Mouse (Mus musculus): Measurements from ENCODE around the gene Zfp575. TPM values are rescaled to one million over a fixed set of nuclear protein-coding genes. Genes with fewer than 3 reads are reported as not detected.

Zfp575 gene
- polyA plus RNA-seq (2015; fragmentation: Nextera tagmentation; extraction: Ambion mirVana): 2.2 and 2.3 TPM in 2 replicates

GRCm38 (mm10) chr7:24587330-24588105, at the start of gene Zfp575, which contains the start of gene Ethe1:
TSS of gene Zfp575 (minus strand) at chr7:24587641.
TSS of gene Ethe1 (plus strand) at chr7:24587543.
- H3K4me1 ChIP-seq (replicated peaks; ENCODE audit: control insufficient read depth, insufficient read depth, low read length): peaks cover 13% of the 10 kb centered on the region
- H3K27me3 ChIP-seq (ENCODE audit: control insufficient read depth, insufficient read depth, low read depth, low read length): peaks cover 22% of the 10 kb centered on the region
- ATAC-seq (ENCODE audit: low read depth): peak; percentile 66
- peak within 1 kb of the TSS; percentile 74 for H3K9ac ChIP-seq (ENCODE audit: low read length)
- no peaks in the 10 kb centered on the region for H3K36me3 ChIP-seq (ENCODE audit: control insufficient read depth, insufficient read depth, low read length)
- H3K9me3 ChIP-seq (ENCODE audit: control insufficient read depth, low read length): no peaks in the 10 kb centered on the region
- peak within 1 kb of the TSS; percentile 88 for H3K4me2 ChIP-seq (ENCODE audit: low read depth, low read length)
- 6% methylated on average over 30 of the region's 30 CpGs for WGBS
- peak within 1 kb of the TSS; percentile 31; the same call in 1 of the 2 replicates for H3K27ac ChIP-seq (ENCODE audit: low read length)
- peak within 1 kb of the TSS; percentile 60 for H3K4me3 ChIP-seq (ENCODE audit: low read length)

- H3K27me3 ChIP-seq (ENCODE audit: control insufficient read depth, insufficient read depth, low read depth, low read length): peaks cover 48% of the 10 kb centered on the region
- no peak overlapping the region for H3K27ac ChIP-seq (ENCODE audit: low read length)
- no peaks in the 10 kb centered on the region for H3K9me3 ChIP-seq (ENCODE audit: control insufficient read depth, low read length)
- peaks cover 2% of the 10 kb centered on the region; the same call in 1 of the 2 replicates for H3K4me1 ChIP-seq (replicated peaks; ENCODE audit: control insufficient read depth, insufficient read depth, low read length)
- no peak overlapping the region for H3K4me3 ChIP-seq (ENCODE audit: low read length)
- H3K4me2 ChIP-seq (ENCODE audit: low read depth, low read length): no peak overlapping the region
- ATAC-seq (ENCODE audit: low read depth): no peak
- H3K9ac ChIP-seq (ENCODE audit: low read length): no peak overlapping the region
- WGBS: 5% methylated on average over 18 of the region's 18 CpGs
- no peaks in the 10 kb centered on the region for H3K36me3 ChIP-seq (ENCODE audit: control insufficient read depth, insufficient read depth, low read length)
Measured at GRCm38 (mm10) chr7:24637046-24637445, 49.6 kb upstream of the Zfp575 start.

- Histone ChIP-seq H3K4me3 (ENCODE audit: low read length) (no peak within 1 kb of the TSS), H3K9me3 (ENCODE audit: control insufficient read depth, low read length) (no peaks in the 10 kb centered on the region), H3K4me2 (ENCODE audit: low read depth, low read length) (no peak within 1 kb of the TSS), H3K9ac (ENCODE audit: low read length) (no peak within 1 kb of the TSS), H3K36me3 (ENCODE audit: control insufficient read depth, insufficient read depth, low read length) (no peaks in the 10 kb centered on the region), H3K27me3 (ENCODE audit: control insufficient read depth, insufficient read depth, low read depth, low read length) (peaks cover 48% of the 10 kb centered on the region), H3K27ac (ENCODE audit: low read length) (no peak within 1 kb of the TSS), H3K4me1 (replicated peaks; ENCODE audit: control insufficient read depth, insufficient read depth, low read length) (peaks cover 2% of the 10 kb centered on the region; the same call in 1 of the 2 replicates)
- 0 out of 2 replicates have a peak, but pooled peaks have one; percentile 3 for ATAC-seq (ENCODE audit: low read depth)
- WGBS: 23% methylated on average over 15 of the region's 15 CpGs
Measured at GRCm38 (mm10) chr7:24636264-24636663, 48.8 kb upstream of the Zfp575 start, which contains the start of gene Lypd3. TSS of gene Lypd3 (plus strand) at chr7:24636550.

- Histone ChIP-seq H3K4me2 (ENCODE audit: low read depth, low read length) (no peak overlapping the region), H3K4me1 (replicated peaks; ENCODE audit: control insufficient read depth, insufficient read depth, low read length) (no peaks in the 10 kb centered on the region; the same call in 1 of the 2 replicates), H3K9me3 (ENCODE audit: control insufficient read depth, low read length) (no peaks in the 10 kb centered on the region), H3K27ac (ENCODE audit: low read length) (no peak overlapping the region), H3K36me3 (ENCODE audit: control insufficient read depth, insufficient read depth, low read length) (no peaks in the 10 kb centered on the region), H3K4me3 (ENCODE audit: low read length) (no peak overlapping the region), H3K27me3 (ENCODE audit: control insufficient read depth, insufficient read depth, low read depth, low read length) (no peaks in the 10 kb centered on the region), H3K9ac (ENCODE audit: low read length) (no peak overlapping the region)
- 73% methylated on average over 10 of the region's 10 CpGs for WGBS
- no peak for ATAC-seq (ENCODE audit: low read depth)
Measured at GRCm38 (mm10) chr7:24630116-24630880, 42.9 kb upstream of the Zfp575 start.

GRCm38 (mm10) chr7:24629672-24630071, 42.2 kb upstream of the Zfp575 start:
- no peaks in the 10 kb centered on the region for H3K27me3 ChIP-seq (ENCODE audit: control insufficient read depth, insufficient read depth, low read depth, low read length)
- no peak overlapping the region for H3K4me2 ChIP-seq (ENCODE audit: low read depth, low read length)
- H3K4me1 ChIP-seq (replicated peaks; ENCODE audit: control insufficient read depth, insufficient read depth, low read length): no peaks in the 10 kb centered on the region; the same call in 1 of the 2 replicates
- H3K27ac ChIP-seq (ENCODE audit: low read length): no peak overlapping the region
- WGBS: 66% methylated on average over 4 of the region's 4 CpGs
- H3K4me3 ChIP-seq (ENCODE audit: low read length): no peak overlapping the region
- ATAC-seq (ENCODE audit: low read depth): no peak
- no peaks in the 10 kb centered on the region for H3K9me3 ChIP-seq (ENCODE audit: control insufficient read depth, low read length)
- H3K9ac ChIP-seq (ENCODE audit: low read length): no peak overlapping the region; the same call in 1 of the 2 replicates
- no peaks in the 10 kb centered on the region for H3K36me3 ChIP-seq (ENCODE audit: control insufficient read depth, insufficient read depth, low read length)

GRCm38 (mm10) chr7:24628685-24629610, 41.5 kb upstream of the Zfp575 start:
- ATAC-seq (ENCODE audit: low read depth): peak; percentile 94
- no peaks in the 10 kb centered on the region; the same call in 1 of the 2 replicates for H3K4me1 ChIP-seq (replicated peaks; ENCODE audit: control insufficient read depth, insufficient read depth, low read length)
- no peak overlapping the region for H3K27ac ChIP-seq (ENCODE audit: low read length)
- no peaks in the 10 kb centered on the region for H3K36me3 ChIP-seq (ENCODE audit: control insufficient read depth, insufficient read depth, low read length)
- no peaks in the 10 kb centered on the region for H3K9me3 ChIP-seq (ENCODE audit: control insufficient read depth, low read length)
- no peaks in the 10 kb centered on the region for H3K27me3 ChIP-seq (ENCODE audit: control insufficient read depth, insufficient read depth, low read depth, low read length)
- 7% methylated on average over 33 of the region's 33 CpGs for WGBS
- H3K4me3 ChIP-seq (ENCODE audit: low read length): peak overlapping the region; percentile 29
- H3K9ac ChIP-seq (ENCODE audit: low read length): peak overlapping the region; percentile 61
- H3K4me2 ChIP-seq (ENCODE audit: low read depth, low read length): peak overlapping the region; percentile 59

GRCm38 (mm10) chr7:24622967-24623366, 35.5 kb upstream of the Zfp575 start:
- no peaks in the 10 kb centered on the region for H3K27me3 ChIP-seq (ENCODE audit: control insufficient read depth, insufficient read depth, low read depth, low read length)

GRCm38 (mm10) chr7:24621193-24621592, 33.8 kb upstream of the Zfp575 start:
- H3K36me3 ChIP-seq (ENCODE audit: control insufficient read depth, insufficient read depth, low read length): no peaks in the 10 kb centered on the region; the same call in 1 of the 2 replicates
- ATAC-seq (ENCODE audit: low read depth): no peak
- no peak overlapping the region for H3K4me3 ChIP-seq (ENCODE audit: low read length)
- WGBS: 78% methylated on average over 3 of the region's 3 CpGs
- H3K4me2 ChIP-seq (ENCODE audit: low read depth, low read length): no peak overlapping the region
- H3K27me3 ChIP-seq (ENCODE audit: control insufficient read depth, insufficient read depth, low read depth, low read length): no peaks in the 10 kb centered on the region
- H3K27ac ChIP-seq (ENCODE audit: low read length): no peak overlapping the region
- H3K9me3 ChIP-seq (ENCODE audit: control insufficient read depth, low read length): peaks cover 2% of the 10 kb centered on the region; the same call in 1 of the 2 replicates
- H3K4me1 ChIP-seq (replicated peaks; ENCODE audit: control insufficient read depth, insufficient read depth, low read length): no peaks in the 10 kb centered on the region
- H3K9ac ChIP-seq (ENCODE audit: low read length): no peak overlapping the region

More at GRCm38 (mm10) chr7:24622967-24623366, 35.5 kb upstream of the Zfp575 start:
- no peaks in the 10 kb centered on the region for H3K4me1 ChIP-seq (replicated peaks; ENCODE audit: control insufficient read depth, insufficient read depth, low read length)
- no peaks in the 10 kb centered on the region; the same call in 1 of the 2 replicates for H3K36me3 ChIP-seq (ENCODE audit: control insufficient read depth, insufficient read depth, low read length)
- no peak overlapping the region for H3K9ac ChIP-seq (ENCODE audit: low read length)
- no peak for ATAC-seq (ENCODE audit: low read depth)
- WGBS: 79% methylated on average over 6 of the region's 6 CpGs
- H3K9me3 ChIP-seq (ENCODE audit: control insufficient read depth, low read length): peaks cover 2% of the 10 kb centered on the region; the same call in 1 of the 2 replicates
- H3K4me2 ChIP-seq (ENCODE audit: low read depth, low read length): no peak overlapping the region
- H3K4me3 ChIP-seq (ENCODE audit: low read length): no peak overlapping the region
- no peak overlapping the region for H3K27ac ChIP-seq (ENCODE audit: low read length)
